Mouse (Mus musculus): Measurements from ENCODE around the gene Colq.

DNA sequence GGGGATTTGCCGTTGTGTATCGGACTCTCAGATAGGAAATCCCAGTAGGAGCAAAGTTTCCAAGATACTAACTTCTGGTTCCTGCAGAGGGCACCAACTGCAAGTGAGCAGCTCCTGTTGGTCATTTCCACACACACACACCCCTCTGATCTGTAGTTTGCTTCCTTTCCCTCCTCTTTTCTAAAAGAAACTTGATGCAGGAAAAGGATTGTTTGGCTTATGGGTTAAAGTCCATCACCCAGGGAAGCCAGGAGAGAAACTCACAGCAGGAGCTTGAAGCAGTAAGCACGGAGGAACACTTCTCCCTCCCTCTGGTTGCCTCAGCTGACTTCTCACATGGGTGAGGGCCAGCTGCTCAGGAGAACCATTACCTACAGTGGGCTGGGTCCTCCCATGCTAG lies 72.0 kb downstream of the Colq start:
- TF ChIP-seq CTCF (IDR thresholded peaks at IDR 0.05; ENCODE audit: low read depth, low read length) (peak; percentile 29), POLR2A (IDR thresholded peaks at IDR 0.05; ENCODE audit: insufficient read depth, low read length) (no peak), EP300 (IDR thresholded peaks at IDR 0.05; ENCODE audit: insufficient read depth, low read depth, low read length) (no peak)

Measured in ES-Bruce4 (cell line).